Mouse (Mus musculus): ENCODE measurements around the gene Ap2a2. TPM values are rescaled to one million over a fixed set of nuclear protein-coding genes. Genes with fewer than 3 reads are reported as not detected.
"Not testable (repeated sequence)": the region's sequence is repeated elsewhere in the genome, so short reads cannot be mapped to it uniquely, and the experiment has no call there.

Gene Ap2a2
- total RNA-seq, 2 experiments from 2014 or later, result 54.9 to 57.6 TPM

DNA sequence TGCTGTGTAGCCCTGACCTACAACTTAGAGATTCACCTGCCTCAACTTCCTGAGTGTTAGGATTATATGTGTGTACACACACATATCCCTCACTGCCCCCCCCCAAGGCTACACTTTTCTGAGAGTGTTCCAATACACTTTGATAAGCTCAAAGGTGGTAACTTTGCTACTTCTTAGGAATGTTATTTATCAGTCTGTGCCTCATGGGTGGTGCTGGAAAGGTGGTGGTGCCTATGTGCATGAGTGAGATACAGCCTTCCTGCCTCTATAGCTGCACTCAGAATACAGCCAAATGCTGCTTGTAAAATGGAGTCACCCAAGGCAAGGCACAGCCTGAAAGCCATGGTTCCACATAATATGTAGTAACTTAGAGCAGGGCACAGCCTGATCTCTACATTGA is 3.0 kb upstream of the Ap2a2 start:
- intact Hi-C loops (cut with DNase I), result no loop called here
- no peak for DNase-seq

- DNase-seq, result no peak
- intact Hi-C loops (cut with DNase I), result no loop called here
Observed at GRCm38 (mm10) chr7:141559726-141560325, 2.1 kb upstream of the Ap2a2 start.

DNA sequence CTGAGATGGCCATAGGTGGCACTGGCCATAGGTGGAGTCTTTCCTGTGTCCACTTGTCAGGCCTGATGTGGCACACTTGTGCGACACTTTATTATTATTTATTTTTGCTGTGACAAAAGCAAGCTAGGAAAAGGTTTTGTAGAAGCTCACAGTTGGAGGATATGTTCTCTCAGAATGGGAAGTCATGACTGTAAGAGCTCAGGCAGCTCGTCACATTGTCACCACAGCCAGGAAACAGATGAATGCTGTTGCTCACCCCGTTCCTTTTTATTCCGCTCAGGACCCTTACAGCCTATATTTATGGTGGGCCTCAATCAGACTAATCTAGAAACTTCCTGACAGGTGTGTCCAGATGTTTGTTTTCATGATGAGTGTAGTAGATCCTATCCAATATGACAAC is 1.5 kb upstream of the Ap2a2 start:
- DNase-seq, result no peak
- intact Hi-C loops (cut with DNase I), result no loop called here

DNA sequence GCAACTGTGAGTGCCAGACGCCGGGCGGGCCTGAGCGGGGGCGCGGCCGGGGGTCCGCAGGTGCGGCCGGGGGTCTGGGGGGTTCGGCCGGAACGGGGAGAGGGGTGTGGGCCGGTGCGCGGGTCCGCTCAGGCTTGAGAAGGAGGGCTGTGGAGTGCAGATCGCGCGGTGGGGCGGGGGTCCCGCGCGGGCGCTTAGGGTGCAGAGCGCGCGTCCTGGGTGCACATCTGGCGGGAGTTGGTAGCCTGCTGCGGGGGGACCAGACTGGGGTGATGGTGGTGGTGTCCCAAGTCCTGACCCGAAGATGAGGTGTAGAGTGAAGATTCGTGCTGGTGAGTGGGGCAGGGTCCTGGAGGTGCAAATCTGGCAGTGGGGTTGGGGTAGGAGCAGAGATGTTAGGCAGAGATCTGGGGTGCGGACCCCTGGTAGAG is 463 bp downstream of the Ap2a2 start:
- peak in 1 of 2 experiments; percentile 61 for DNase-seq
- intact Hi-C loops (cut with DNase I), result loop anchor here (1.0 to 2.0 kb wide), 2 partner anchors 21 to 50 kb away; no protein-coding TSS in a partner anchor

- intact Hi-C loops (cut with DNase I), result loop anchor here (1.0 to 2.0 kb wide), 2 partner anchors 22 to 50 kb away; no protein-coding TSS in a partner anchor
Observed at GRCm38 (mm10) chr7:141562852-141563427, 967 bp downstream of the Ap2a2 start.

DNA sequence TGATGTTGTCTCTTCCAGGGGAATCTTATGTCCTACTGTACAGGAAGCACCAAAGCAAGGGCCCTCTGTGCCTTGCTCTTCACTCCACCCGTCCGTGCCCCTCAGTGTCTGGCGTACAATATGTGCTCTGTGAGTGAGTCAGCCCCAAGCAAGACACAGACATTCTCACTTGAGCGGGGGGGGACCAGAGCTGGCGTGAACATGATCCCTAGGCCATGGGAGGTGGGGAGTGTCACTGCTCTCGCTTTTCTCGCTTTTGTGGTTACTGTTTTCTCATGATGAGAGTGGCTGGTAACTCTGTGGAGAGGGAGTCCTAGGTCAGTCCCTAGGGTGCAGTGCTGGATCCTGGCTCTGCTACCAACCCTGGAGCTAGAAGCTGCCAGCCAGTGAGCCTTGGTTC is 2.6 kb downstream of the Ap2a2 start:
- no peak for DNase-seq
- intact Hi-C loops (cut with DNase I), result no loop called here

More at GRCm38 (mm10) chr7:141562852-141563427, 967 bp downstream of the Ap2a2 start:
- DNase-seq, result peak; percentile 52 to 65

GRCm38 (mm10) chr7:141566587-141566986 is 4.6 kb downstream of the Ap2a2 start:
- no peak for DNase-seq
- intact Hi-C loops (cut with DNase I), result no loop called here

DNA sequence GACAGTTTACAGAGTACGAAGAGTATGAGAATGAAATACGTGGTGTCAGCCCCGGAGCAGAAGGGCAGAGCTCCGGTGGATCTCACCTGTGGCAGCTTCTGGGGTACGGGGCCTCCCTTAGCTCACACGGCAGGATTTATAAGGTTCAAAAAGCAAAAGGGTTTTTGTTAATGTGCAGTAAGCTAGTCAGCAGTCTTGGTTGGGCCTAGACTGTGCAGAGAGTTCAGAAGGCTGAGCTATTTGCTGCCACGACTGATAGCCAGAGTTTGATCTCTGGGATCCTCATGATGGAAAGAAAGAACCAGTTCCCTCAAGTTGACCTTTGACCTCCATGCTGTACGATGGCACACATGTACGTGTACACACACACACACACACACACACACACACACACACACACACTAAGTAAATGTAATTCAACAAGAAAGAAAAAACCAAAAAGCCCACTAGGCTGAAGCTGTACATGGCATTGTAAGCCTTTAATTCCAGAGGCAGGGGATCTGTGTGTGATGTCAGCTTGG is 7.4 kb downstream of the Ap2a2 start:
- intact Hi-C loops (cut with DNase I), result no loop called here
- DNase-seq, result no peak

- intact Hi-C loops (cut with DNase I), result no loop called here
- no peak for DNase-seq
Observed at GRCm38 (mm10) chr7:141569916-141570315, 7.9 kb downstream of the Ap2a2 start.

DNA sequence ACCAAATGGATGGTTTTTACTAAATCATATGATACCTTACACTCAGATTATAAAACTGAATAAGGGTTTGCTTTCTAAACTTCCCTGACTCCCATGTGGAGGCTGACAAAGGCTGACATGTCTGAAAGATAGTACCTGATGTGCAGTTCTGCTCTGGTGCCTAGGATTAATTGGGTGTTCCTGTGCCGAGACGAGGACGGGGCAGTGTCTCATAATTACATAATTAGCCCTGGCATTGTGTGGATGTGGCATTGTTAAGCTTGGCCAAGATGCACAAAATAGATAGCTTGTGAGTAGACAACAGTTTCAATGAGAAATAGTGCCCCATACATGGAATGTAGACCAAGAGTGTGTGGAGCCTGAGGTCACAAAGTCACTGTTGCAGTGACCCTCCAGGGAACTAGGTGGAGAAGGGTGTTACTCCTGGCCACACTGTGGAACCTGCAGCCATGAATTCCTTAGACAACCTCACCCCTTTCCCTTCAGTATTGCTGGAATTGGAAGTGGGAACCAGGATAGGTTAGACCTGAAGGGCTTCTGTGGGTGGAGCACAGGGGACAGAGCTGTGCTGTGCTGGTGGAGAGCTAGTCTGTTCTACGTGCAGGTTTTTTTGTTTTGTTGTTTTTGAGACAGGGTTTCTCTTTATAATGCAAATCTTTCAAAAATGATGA is 8.8 kb downstream of the Ap2a2 start:
- no peak for DNase-seq
- intact Hi-C loops (cut with DNase I), result no loop called here

- intact Hi-C loops (cut with DNase I), result no loop called here
- DNase-seq, result no peak
Observed at GRCm38 (mm10) chr7:141574041-141574440, 12.1 kb downstream of the Ap2a2 start.

DNA sequence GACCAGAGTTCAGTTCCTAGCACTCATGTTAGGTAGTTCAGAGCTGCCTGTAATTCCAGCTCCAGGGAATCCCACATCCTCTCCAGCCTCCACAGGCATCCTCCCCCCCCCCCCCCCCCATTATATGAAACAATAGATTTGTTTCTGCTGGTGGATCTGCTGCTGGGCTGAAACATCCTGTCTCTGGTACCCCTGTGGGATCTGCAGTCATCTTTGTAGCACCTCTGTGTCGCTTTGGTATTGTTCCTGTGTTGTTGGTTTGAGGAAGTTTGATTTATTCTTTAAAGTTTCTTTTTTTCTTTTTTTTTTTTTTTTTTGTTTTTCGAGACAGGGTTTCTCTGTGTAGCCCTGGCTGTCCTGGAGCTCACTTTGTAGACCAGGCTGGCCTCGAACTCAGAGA is 13.5 kb downstream of the Ap2a2 start:
- DNase-seq, result no peak
- intact Hi-C loops (cut with DNase I), result no loop called here

GRCm38 (mm10) chr7:141577801-141578200 is 15.8 kb downstream of the Ap2a2 start:
- no peak for DNase-seq
- intact Hi-C loops (cut with DNase I), result no loop called here

DNA sequence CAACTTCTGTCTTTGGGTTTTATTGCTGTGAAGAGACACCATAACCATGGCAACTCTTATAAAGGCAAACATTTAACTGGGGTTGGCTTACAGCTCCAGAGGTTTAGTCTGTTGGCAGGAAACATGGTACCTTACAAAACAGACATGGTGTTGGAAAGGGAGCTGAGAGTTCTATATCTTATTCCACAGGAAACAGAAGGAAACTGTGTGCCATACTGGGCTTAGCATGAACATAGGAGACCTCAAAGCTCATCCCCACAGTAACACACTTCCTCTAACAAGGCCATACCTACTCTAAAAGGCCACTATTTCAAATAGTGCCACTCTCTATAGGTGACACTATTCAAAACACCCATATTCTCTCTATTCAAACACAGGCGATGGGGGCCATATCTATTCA is 16.5 kb downstream of the Ap2a2 start:
- intact Hi-C loops (cut with DNase I), result no loop called here
- DNase-seq, result no peak

- no peak for DNase-seq
- intact Hi-C loops (cut with DNase I), result no loop called here
Observed at GRCm38 (mm10) chr7:141578943-141579342, 17.0 kb downstream of the Ap2a2 start.

- DNase-seq, result no peak
- intact Hi-C loops (cut with DNase I), result no loop called here
Observed at GRCm38 (mm10) chr7:141581323-141581722, 19.4 kb downstream of the Ap2a2 start.

DNA sequence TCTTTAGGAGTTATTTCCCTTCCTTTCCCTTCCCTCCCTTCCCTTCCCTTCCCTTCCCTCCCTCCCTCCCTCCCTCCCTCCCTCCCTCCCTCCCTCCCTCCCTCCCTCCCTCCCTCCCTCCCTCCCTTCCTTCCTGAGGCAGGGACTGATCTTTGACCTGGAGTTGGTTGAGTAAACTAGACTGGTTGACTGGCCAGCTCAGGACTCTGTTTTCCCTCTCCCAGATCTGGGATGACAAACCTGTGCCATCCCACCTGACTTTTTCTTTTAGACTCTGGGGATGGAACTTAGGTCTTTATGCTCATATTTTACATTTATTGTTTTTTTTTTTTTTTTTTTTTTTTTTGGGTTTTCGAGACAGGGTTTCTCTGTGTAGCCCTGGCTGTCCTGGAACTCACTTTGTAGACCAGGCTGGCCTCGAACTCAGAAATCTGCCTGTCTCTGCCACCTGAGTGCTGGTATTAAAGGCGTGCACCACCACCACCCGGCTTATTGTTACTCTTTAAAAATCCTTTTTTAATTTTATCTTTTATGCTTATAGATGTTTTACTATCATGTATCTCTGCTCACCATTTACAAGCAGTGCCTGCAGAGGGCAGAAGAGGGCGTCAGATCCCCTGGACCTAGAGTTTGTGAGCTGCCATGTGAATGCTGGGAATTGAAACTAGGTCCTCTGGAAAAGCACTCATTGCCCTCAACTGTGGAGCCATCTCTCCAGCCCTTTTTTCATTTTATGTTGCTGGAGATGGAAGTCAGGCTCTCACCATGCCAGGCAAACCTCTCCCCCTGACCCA is 22.3 kb downstream of the Ap2a2 start:
- intact Hi-C loops (cut with DNase I), result no loop called here
- no peak for DNase-seq

- intact Hi-C loops (cut with DNase I), result no loop called here
- DNase-seq, result no peak
Observed at GRCm38 (mm10) chr7:141585288-141585687, 23.3 kb downstream of the Ap2a2 start.

DNA sequence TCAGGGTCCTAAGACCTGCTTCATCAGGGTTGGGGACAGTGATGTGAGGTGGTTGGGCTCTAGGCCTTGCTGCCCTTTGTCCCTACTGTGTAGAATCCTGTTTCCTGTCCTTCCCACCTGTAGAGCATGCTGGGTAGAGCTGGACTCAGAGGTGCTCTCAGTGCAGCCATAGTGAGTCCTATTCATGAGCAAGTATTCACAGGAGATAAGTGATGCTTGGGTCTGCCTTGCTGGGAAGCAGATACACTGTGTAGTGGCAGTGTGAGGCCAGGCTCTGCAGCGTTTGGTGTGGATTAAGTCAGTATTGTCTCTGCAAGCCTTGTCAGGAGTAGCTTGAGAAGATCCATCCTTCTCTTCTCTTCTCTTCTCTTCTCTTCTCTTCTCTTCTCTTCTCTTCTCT is 23.9 kb downstream of the Ap2a2 start:
- no peak for DNase-seq
- intact Hi-C loops (cut with DNase I), result no loop called here

DNA sequence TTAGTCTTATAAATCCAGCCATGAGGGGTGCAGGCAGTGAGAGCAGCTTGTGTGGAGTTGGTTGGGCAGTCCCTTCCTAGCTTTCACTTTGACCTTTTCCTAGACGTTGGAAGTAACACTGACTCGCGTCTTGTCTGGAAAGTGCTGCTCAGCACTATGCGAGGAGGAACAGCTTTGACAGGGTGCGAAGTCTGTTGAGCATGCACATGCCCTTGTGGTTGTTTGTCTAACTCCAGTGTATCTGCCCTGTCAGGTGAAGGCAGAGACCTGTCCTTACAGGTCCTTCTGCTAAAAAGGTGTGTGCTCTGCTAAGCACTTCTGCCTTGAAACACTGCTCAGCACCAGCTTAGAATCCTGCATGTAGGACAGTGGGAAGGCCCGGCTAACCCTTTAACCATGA is 26.9 kb downstream of the Ap2a2 start:
- intact Hi-C loops (cut with DNase I), result no loop called here
- no peak for DNase-seq

GRCm38 (mm10) chr7:141590249-141590648 is 28.3 kb downstream of the Ap2a2 start:
- DNase-seq, result not testable (repeated sequence)

More at GRCm38 (mm10) chr7:141590249-141590648, 28.3 kb downstream of the Ap2a2 start:
- intact Hi-C loops (cut with DNase I), result not testable (repeated sequence)
